Mouse (Mus musculus): ENCODE data around the gene Shld2. TPM values are rescaled to one million over a fixed set of nuclear protein-coding genes. Genes with fewer than 3 reads are reported as not detected.

The Shld2 gene
- 22.7 TPM for polyA plus RNA-seq (2017; shearing (Covaris generic))

DNA sequence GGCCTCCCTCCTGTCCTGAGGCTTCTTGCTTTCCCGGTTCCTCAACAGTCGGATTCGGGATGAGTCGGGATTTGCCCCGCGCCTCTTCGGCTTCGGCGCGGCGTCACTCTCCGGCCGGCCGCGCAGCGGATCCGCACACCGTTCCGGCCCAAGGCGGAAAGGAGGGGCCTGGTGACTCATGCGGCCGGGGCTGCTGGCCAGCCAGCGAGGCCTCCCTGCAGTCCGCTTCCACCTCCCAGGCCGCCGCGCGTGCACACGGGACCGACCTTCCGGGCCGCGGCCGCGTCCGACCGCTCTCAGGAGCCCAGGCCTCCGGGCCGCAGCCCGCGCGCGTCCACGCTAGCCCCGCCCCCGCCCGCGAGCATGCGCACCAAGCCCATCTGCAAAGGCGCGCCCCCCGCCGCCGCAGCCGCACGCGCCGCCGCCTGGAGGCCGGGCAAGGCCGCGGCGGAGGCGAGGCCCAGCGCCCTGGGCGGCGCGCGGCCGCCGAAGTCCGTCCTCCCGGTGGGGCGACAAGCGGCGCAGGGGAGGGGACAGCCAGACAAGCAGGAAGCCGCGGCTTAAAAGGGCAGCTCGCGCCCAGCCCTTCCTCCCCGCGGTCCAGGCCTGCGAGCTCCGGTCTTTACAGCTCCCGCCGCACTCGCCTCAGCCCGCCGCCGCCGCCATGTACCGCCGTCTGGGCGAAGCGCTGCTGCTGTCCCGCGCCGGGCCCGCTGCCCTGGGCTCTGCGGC lies at the start of gene Shld2, which contains the start of gene Glud1:
Gene Shld2 (minus strand): TSS at position 260 of the 732 bp plus-strand sequence.
Gene Glud1 (plus strand): TSS at position 494 of the 732 bp plus-strand sequence.

GRCm38 (mm10) chr14:34355301-34355700 lies 45.0 kb upstream of the Shld2 start, which contains the start of gene Fam25c:
Gene Fam25c, minus strand, starts transcription at chr14:34355433.

DNA sequence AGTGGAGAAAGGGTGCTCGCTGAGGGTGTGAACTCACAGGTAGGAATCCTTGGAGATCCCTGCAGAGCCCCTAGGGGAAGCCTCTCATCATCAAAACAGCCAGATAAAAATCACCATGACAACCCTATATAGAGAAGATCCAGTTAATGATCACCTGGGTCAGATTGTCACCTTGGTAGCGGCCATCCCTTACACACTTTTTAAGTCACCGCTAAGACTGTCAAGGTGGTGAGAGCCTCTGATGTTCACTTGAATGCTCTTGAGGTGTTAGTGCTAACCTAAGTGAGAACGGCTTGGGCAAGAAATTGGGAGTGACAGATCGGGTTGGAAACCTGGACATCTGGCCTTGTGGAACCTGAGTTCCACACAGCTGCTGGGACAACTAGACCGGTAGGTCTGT lies 91.0 kb downstream of the Shld2 start, which contains the start of gene Syt15:
Gene Syt15 (plus strand): TSS at position 301 of the 400 bp plus-strand sequence.

GRCm38 (mm10) chr14:34201231-34202035 lies 108.9 kb downstream of the Shld2 start, which contains the start of gene Gprin2:
Gene Gprin2, minus strand, starts transcription at chr14:34201653.

Other genes starting within 250 kb of the Shld2 start
- gene Anxa8, start 224.5 kb downstream of the Shld2 start, polyA plus RNA-seq (2017; shearing (Covaris generic)), result not detected
- gene A630023A22Rik, start 207.7 kb downstream of the Shld2 start, polyA plus RNA-seq (2017; shearing (Covaris generic)), result 0.85 TPM
- gene Npy4r, start 158.0 kb downstream of the Shld2 start, polyA plus RNA-seq (2017; shearing (Covaris generic)), result not detected
- not detected for gene Gprin2, start 108.8 kb downstream of the Shld2 start, polyA plus RNA-seq (2017; shearing (Covaris generic))
- gene Syt15, start 90.9 kb downstream of the Shld2 start, polyA plus RNA-seq (2017; shearing (Covaris generic)), result 1.0 TPM
- 119 TPM for gene Glud1, start 234 bp upstream of the Shld2 start, polyA plus RNA-seq (2017; shearing (Covaris generic))
- gene Fam25c, start 44.9 kb upstream of the Shld2 start, polyA plus RNA-seq (2017; shearing (Covaris generic)), result not detected
- gene Sncg, start 64.3 kb upstream of the Shld2 start, polyA plus RNA-seq (2017; shearing (Covaris generic)), result not detected
- gene Mmrn2, start 65.0 kb upstream of the Shld2 start, polyA plus RNA-seq (2017; shearing (Covaris generic)), result not detected
- 3.0 TPM for gene Bmpr1a, start 192.8 kb upstream of the Shld2 start, polyA plus RNA-seq (2017; shearing (Covaris generic))
- gene 9230112D13Rik, start 212.3 kb upstream of the Shld2 start, polyA plus RNA-seq (2017; shearing (Covaris generic)), result not detected